Mouse (Mus musculus): ENCODE data around the gene C4b. TPM values are rescaled to one million over a fixed set of nuclear protein-coding genes. Genes with fewer than 3 reads are reported as not detected.

Gene C4b
- polyA plus RNA-seq, 1 experiment from 2014 or later: 9.8 TPM

GRCm38 (mm10) chr17:34700671-34701071, 43.0 kb downstream of the C4b start:
- Histone ChIP-seq H3K27ac (replicated peaks) (no peak overlapping the region), H3K4me2 (no peak overlapping the region), H3K9ac (no peak overlapping the region), H3K27me3 (no peaks in the 10 kb centered on the region; the same call in 1 of the 2 replicates), H3K9me3 (replicated peaks) (no peaks in the 10 kb centered on the region), H3K4me1 (replicated peaks) (no peaks in the 10 kb centered on the region), H3K36me3 (replicated peaks) (no peaks in the 10 kb centered on the region), H3K4me3 (replicated peaks) (no peak overlapping the region)
- no peak for ATAC-seq (ENCODE audit: insufficient read depth)
- whole genome bisulfite sequencing (ENCODE audit: insufficient replicate concordance): 38% methylated on average over 2 of the region's 2 CpGs

DNA sequence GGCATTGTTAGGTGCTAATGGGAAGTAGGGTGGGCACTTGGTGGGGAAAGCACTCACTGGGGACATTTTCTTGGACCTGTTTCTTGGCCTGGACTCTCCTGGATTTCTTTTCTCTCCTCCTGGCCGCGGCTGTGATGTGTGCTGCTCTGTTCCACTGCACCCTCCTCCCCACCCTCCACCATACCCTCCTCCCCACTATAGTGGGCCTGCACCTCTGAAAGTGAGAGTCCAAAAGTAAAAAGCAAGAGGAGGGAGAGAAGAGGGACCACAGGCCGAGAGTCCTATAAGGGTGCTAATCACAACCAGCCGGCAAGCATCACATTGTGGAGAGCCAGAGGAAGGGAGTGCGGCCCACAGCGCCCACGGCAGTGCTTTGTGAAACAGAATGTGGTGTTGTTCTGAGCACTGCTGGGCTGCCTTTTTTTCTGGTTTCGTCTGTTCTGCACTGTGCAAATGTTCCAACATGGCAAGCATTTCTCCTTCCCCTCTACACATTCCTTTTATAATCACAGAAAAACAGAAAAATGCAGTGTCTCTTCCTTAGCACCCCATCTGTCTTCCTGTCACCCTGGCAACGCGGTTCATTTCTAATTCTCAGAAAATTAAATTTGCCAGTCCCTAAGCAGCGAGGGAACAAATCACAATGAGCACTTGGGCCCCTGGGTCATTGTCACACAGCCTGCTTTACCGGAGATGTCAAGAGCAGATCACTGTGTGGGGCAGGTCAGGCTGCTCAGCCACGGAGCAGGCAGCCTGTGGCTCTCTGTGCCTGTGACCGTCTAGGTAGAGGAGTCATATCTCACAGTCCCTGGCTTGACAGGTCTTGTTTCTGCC, 43.9 kb downstream of the C4b start:
- H3K4me1 ChIP-seq (replicated peaks): no peaks in the 10 kb centered on the region
- no peaks in the 10 kb centered on the region for H3K36me3 ChIP-seq (replicated peaks)
- no peak overlapping the region for H3K4me3 ChIP-seq (replicated peaks)
- H3K27ac ChIP-seq (replicated peaks): no peak overlapping the region
- H3K9me3 ChIP-seq (replicated peaks): no peaks in the 10 kb centered on the region
- 57% methylated on average over 14 of the region's 14 CpGs for whole genome bisulfite sequencing (ENCODE audit: insufficient replicate concordance)
- no peak for ATAC-seq (ENCODE audit: insufficient read depth)
- H3K9ac ChIP-seq: no peak overlapping the region
- H3K4me2 ChIP-seq: no peak overlapping the region
- no peaks in the 10 kb centered on the region; the same call in 1 of the 2 replicates for H3K27me3 ChIP-seq

DNA sequence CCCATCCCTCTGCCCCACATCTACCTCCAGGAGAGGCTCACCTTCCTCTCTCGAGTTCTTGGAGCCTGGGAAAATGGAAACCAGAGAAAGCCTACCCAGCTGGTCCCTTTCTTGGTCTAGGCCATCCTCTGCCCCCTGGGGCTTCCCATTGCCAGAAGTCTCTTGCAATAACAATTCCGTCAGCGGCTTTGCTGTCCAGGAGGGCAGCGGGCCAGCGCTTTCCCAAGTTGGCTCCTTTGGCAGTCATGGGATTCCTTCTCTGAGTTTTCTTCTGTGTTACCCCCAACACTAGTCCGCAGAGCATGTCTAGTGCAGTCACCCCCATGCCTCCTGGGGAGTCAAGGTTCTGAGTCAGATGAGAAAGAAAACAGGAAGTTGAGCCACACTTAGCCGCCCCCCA, 50.8 kb downstream of the C4b start:
- Histone ChIP-seq H3K4me1 (replicated peaks) (no peaks in the 10 kb centered on the region), H3K4me2 (no peak overlapping the region), H3K9me3 (replicated peaks) (no peaks in the 10 kb centered on the region), H3K36me3 (replicated peaks) (no peaks in the 10 kb centered on the region), H3K4me3 (replicated peaks) (no peak overlapping the region), H3K9ac (no peak overlapping the region), H3K27ac (replicated peaks) (no peak overlapping the region), H3K27me3 (no peaks in the 10 kb centered on the region)
- ATAC-seq (ENCODE audit: insufficient read depth): no peak
- 62% methylated on average over 7 of the region's 7 CpGs for WGBS (ENCODE audit: insufficient replicate concordance)

- no peak overlapping the region for H3K4me2 ChIP-seq
- no peak for ATAC-seq (ENCODE audit: insufficient read depth)
- WGBS (ENCODE audit: insufficient replicate concordance): 50% methylated on average over 4 of the region's 4 CpGs
- H3K9ac ChIP-seq: no peak overlapping the region
- no peak overlapping the region for H3K4me3 ChIP-seq (replicated peaks)
- H3K9me3 ChIP-seq (replicated peaks): no peaks in the 10 kb centered on the region
- no peak overlapping the region for H3K27ac ChIP-seq (replicated peaks)
- no peaks in the 10 kb centered on the region for H3K36me3 ChIP-seq (replicated peaks)
- H3K4me1 ChIP-seq (replicated peaks): no peaks in the 10 kb centered on the region
- H3K27me3 ChIP-seq: no peaks in the 10 kb centered on the region
These were observed 53.2 kb downstream of the C4b start for GRCm38 (mm10) chr17:34690458-34690857.

DNA sequence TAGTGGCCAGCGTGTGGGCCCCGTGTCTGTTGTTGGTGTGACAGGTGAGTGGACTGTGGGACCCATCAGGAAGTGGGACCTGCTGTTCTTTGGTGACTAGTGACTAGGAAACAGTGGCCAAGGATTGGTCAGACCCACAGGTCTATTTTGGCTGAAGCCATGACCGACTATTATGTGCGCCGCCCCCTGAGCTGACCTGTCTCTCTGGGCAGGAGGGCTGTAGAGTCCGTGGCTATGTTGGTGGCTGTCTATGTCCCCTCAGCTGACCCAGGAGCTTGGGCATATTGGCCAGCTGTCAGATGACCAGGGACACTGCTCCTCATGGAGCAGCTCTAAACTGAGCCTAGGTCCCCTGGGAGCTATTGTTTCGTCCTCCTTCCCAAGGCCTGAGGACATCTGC, 54.8 kb downstream of the C4b start:
- Histone ChIP-seq H3K9me3 (replicated peaks) (no peaks in the 10 kb centered on the region), H3K36me3 (replicated peaks) (no peaks in the 10 kb centered on the region), H3K9ac (no peak overlapping the region), H3K27me3 (no peaks in the 10 kb centered on the region), H3K4me3 (replicated peaks) (no peak overlapping the region), H3K4me2 (no peak overlapping the region), H3K4me1 (replicated peaks) (no peaks in the 10 kb centered on the region), H3K27ac (replicated peaks) (no peak overlapping the region)
- ATAC-seq (ENCODE audit: insufficient read depth): no peak
- 68% methylated on average over 7 of the region's 7 CpGs for WGBS (ENCODE audit: insufficient replicate concordance)

GRCm38 (mm10) chr17:34685120-34686110, 58.3 kb downstream of the C4b start:
- no peak overlapping the region for H3K4me3 ChIP-seq (replicated peaks)
- no peak overlapping the region for H3K27ac ChIP-seq (replicated peaks)
- no peaks in the 10 kb centered on the region for H3K4me1 ChIP-seq (replicated peaks)
- H3K4me2 ChIP-seq: no peak overlapping the region
- H3K36me3 ChIP-seq (replicated peaks): no peaks in the 10 kb centered on the region
- no peak overlapping the region for H3K9ac ChIP-seq
- WGBS (ENCODE audit: insufficient replicate concordance): 56% methylated on average over 28 of the region's 28 CpGs
- ATAC-seq (ENCODE audit: insufficient read depth): no peak
- peaks cover 18% of the 10 kb centered on the region for H3K27me3 ChIP-seq
- no peaks in the 10 kb centered on the region for H3K9me3 ChIP-seq (replicated peaks)

DNA sequence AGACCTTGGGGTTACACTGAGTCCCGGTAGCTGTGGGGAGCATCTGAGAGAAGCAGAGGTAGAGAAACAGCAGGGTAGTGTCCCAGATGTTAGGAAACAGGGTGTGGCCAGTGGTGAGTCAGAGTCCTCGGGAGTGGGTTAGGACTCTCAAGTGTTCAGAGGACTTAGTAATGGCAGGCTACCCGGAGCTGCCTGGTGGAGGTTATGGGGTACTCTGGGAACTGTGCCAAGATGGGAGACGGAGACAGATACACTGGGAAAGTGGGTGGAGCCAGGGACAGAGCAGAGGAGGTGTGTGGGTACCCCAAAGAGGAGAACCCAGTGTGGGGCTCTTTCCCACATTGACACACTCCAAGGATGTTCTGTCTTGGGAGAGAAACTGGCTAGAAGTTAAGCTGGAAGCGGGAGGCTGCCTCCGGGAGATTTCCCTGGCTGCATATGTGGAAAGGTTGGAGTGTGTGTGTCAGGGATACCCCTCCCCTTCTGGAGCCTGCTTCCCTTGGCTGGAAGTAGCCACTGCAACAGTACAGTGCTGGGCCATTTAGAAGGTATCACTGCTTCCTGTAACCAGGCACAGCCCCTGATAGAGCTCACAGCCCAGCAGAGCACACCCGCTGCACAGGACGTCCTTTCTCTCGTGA, 59.3 kb downstream of the C4b start:
- H3K9ac ChIP-seq: no peak overlapping the region
- no peak overlapping the region for H3K27ac ChIP-seq (replicated peaks)
- no peak for ATAC-seq (ENCODE audit: insufficient read depth)

GRCm38 (mm10) chr17:34683686-34684220, 59.9 kb downstream of the C4b start:
- no peaks in the 10 kb centered on the region for H3K4me1 ChIP-seq (replicated peaks)
- 49% methylated on average over 10 of the region's 10 CpGs for WGBS (ENCODE audit: insufficient replicate concordance)
- no peaks in the 10 kb centered on the region for H3K9me3 ChIP-seq (replicated peaks)
- H3K36me3 ChIP-seq (replicated peaks): no peaks in the 10 kb centered on the region
- H3K4me2 ChIP-seq: no peak overlapping the region
- no peak for ATAC-seq (ENCODE audit: insufficient read depth)
- no peak overlapping the region for H3K4me3 ChIP-seq (replicated peaks)
- peaks cover 34% of the 10 kb centered on the region for H3K27me3 ChIP-seq
- no peak overlapping the region for H3K9ac ChIP-seq
- no peak overlapping the region for H3K27ac ChIP-seq (replicated peaks)

More for the DNA sequence above, 59.3 kb downstream of the C4b start:
- peaks cover 28% of the 10 kb centered on the region for H3K27me3 ChIP-seq
- H3K4me2 ChIP-seq: no peak overlapping the region
- H3K9me3 ChIP-seq (replicated peaks): no peaks in the 10 kb centered on the region
- H3K4me1 ChIP-seq (replicated peaks): no peaks in the 10 kb centered on the region
- no peaks in the 10 kb centered on the region for H3K36me3 ChIP-seq (replicated peaks)
- no peak overlapping the region for H3K4me3 ChIP-seq (replicated peaks)
- 51% methylated on average over 9 of the region's 9 CpGs for WGBS (ENCODE audit: insufficient replicate concordance)

DNA sequence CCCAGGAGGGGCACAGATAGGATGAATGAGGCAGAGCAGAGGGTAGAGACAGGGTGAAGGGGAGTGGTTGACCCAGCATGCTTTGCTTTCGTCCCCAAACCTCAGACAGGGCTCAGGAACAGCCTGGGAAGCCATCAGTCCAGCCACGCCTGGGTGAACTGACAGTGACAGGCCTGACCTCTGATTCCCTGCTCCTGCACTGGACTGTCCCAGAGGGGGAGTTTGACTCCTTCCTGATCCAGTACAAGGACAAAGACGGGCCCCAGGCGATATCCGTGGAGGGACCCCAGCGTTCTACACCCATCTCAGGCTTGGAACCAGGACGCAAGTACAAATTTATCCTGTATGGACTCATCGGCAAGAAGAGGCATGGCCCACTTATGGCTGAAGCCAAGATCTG, 60.5 kb downstream of the C4b start:
- Histone ChIP-seq H3K4me1 (replicated peaks) (no peaks in the 10 kb centered on the region), H3K4me3 (replicated peaks) (no peak overlapping the region), H3K9me3 (replicated peaks) (no peaks in the 10 kb centered on the region), H3K9ac (no peak overlapping the region), H3K27ac (replicated peaks) (no peak overlapping the region), H3K27me3 (peaks cover 39% of the 10 kb centered on the region), H3K4me2 (no peak overlapping the region), H3K36me3 (replicated peaks) (no peaks in the 10 kb centered on the region)
- no peak for ATAC-seq (ENCODE audit: insufficient read depth)
- WGBS (ENCODE audit: insufficient replicate concordance): 68% methylated on average over 8 of the region's 8 CpGs

DNA sequence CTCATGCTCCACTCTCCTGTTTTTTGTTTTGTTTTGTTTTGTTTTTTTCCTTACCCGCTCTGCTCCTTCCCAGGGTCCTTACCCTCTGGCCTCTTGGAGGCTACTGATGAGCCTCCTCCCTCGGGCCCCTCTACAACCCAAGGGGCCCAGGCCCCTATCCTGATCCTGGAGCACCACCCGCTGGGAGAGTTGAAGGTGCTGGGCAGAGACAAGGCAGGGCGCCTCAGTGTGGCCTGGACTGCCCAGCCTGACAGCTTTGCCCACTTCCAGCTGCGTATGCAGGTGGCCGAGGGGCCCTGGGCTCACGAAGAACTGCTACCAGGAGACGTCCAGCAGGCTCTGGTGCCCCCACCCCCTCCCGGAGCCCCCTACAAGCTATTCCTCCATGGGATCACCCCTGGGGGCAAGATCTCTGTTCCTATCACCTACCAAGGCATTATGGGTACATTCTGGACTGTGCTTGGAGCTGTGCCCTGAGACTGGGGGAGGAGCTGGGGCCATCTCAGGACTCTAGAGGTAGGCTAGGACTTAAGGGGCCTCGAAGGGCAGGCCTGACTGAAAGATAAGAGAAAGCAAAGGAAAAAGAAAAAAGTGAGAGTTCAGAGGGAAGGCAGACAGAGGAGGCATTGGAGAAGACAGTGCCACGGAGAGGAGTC, 61.7 kb downstream of the C4b start:
- Histone ChIP-seq H3K9ac (no peak overlapping the region), H3K36me3 (replicated peaks) (no peaks in the 10 kb centered on the region), H3K9me3 (replicated peaks) (no peaks in the 10 kb centered on the region), H3K4me1 (replicated peaks) (no peaks in the 10 kb centered on the region), H3K27ac (replicated peaks) (no peak overlapping the region), H3K4me2 (no peak overlapping the region), H3K4me3 (replicated peaks) (no peak overlapping the region), H3K27me3 (peaks cover 47% of the 10 kb centered on the region)
- WGBS (ENCODE audit: insufficient replicate concordance): 39% methylated on average over 11 of the region's 11 CpGs
- no peak for ATAC-seq (ENCODE audit: insufficient read depth)
